Mouse (Mus musculus): Measurements from ENCODE around the gene Man1a2. TPM values are rescaled to one million over a fixed set of nuclear protein-coding genes. Genes with fewer than 3 reads are reported as not detected.

The Man1a2 gene
- total and polyA plus RNA-seq, 2 experiments = 3.9 to 17.7 TPM

GRCm38 (mm10) chr3:100558211-100558708, 127.0 kb downstream of the Man1a2 start:
- TF ChIP-seq POLR2A (IDR thresholded peaks at IDR 0.05; ENCODE audit: extremely low read depth, insufficient read depth, low read length) (no peak), CTCF (IDR thresholded peaks at IDR 0.05; ENCODE audit: low read depth, low read length) (no peak)
- Histone ChIP-seq H3K79me2 (ENCODE audit: control insufficient read depth, insufficient read depth, low read length) (no peaks in the 10 kb centered on the region), H3K9ac (ENCODE audit: low read depth, low read length) (no peak overlapping the region), H3K4me1 (ENCODE audit: control insufficient read depth, insufficient read depth, low read length) (no peaks in the 10 kb centered on the region), H3K36me3 (ENCODE audit: control insufficient read depth, insufficient read depth, low read length) (peaks cover 5% of the 10 kb centered on the region), H3K27me3 (ENCODE audit: control insufficient read depth, insufficient read depth, low read length) (no peaks in the 10 kb centered on the region), H3K4me3 (ENCODE audit: insufficient read depth, low read depth, low read length) (no peak overlapping the region), H3K27ac (replicated peaks; ENCODE audit: insufficient read depth, low read depth, low read length) (no peak overlapping the region)
- DNase-seq (ENCODE audit: extremely low read depth, low read depth, low spot score) = no peak
- 69% methylated on average over 4 of the region's 4 CpGs for WGBS

DNA sequence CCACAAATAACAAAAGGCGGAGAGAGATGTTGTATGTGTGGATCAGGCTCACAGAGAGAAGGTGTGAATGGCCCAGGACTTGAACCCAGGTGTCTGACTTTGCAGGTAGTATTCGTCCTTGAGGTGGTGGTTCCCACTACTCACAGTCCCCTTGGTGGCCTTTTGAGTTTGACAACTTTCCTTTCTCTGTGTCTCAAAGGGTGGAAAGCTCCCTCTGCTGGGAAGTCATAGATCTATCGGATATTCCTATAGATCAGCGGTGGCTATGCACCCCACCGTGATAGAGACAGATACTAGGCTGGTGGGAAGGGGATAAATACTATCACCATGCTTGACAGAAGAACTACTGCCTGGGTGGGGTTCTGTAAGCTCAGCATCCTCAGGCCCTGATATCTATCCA, 130.5 kb downstream of the Man1a2 start:
- DNase-seq (ENCODE audit: extremely low read depth, low read depth, low spot score) = no peak
- H3K36me3 ChIP-seq (ENCODE audit: control insufficient read depth, insufficient read depth, low read length) = no peaks in the 10 kb centered on the region
- H3K27ac ChIP-seq (replicated peaks; ENCODE audit: insufficient read depth, low read depth, low read length) = no peak overlapping the region
- H3K4me1 ChIP-seq (ENCODE audit: control insufficient read depth, insufficient read depth, low read length) = no peaks in the 10 kb centered on the region
- no peaks in the 10 kb centered on the region for H3K27me3 ChIP-seq (ENCODE audit: control insufficient read depth, insufficient read depth, low read length)
- no peaks in the 10 kb centered on the region for H3K79me2 ChIP-seq (ENCODE audit: control insufficient read depth, insufficient read depth, low read length)
- TF ChIP-seq POLR2A (IDR thresholded peaks at IDR 0.05; ENCODE audit: extremely low read depth, insufficient read depth, low read length) (no peak), CTCF (IDR thresholded peaks at IDR 0.05; ENCODE audit: low read depth, low read length) (no peak)
- H3K9ac ChIP-seq (ENCODE audit: low read depth, low read length) = no peak overlapping the region
- 45% methylated on average over 5 of the region's 5 CpGs for WGBS
- H3K4me3 ChIP-seq (ENCODE audit: insufficient read depth, low read depth, low read length) = no peak overlapping the region

GRCm38 (mm10) chr3:100552171-100552570, 133.1 kb downstream of the Man1a2 start:
- no peaks in the 10 kb centered on the region for H3K27me3 ChIP-seq (ENCODE audit: control insufficient read depth, insufficient read depth, low read length)
- 84% methylated on average over 3 of the region's 3 CpGs for WGBS
- H3K4me1 ChIP-seq (ENCODE audit: control insufficient read depth, insufficient read depth, low read length) = no peaks in the 10 kb centered on the region
- DNase-seq (ENCODE audit: extremely low read depth, low read depth, low spot score) = no peak
- no peak for TF ChIP-seq POLR2A (IDR thresholded peaks at IDR 0.05; ENCODE audit: extremely low read depth, insufficient read depth, low read length)
- no peak overlapping the region for H3K9ac ChIP-seq (ENCODE audit: low read depth, low read length)
- no peak overlapping the region for H3K4me3 ChIP-seq (ENCODE audit: insufficient read depth, low read depth, low read length)
- H3K27ac ChIP-seq (replicated peaks; ENCODE audit: insufficient read depth, low read depth, low read length) = no peak overlapping the region
- no peaks in the 10 kb centered on the region for H3K36me3 ChIP-seq (ENCODE audit: control insufficient read depth, insufficient read depth, low read length)
- H3K79me2 ChIP-seq (ENCODE audit: control insufficient read depth, insufficient read depth, low read length) = no peaks in the 10 kb centered on the region

GRCm38 (mm10) chr3:100547913-100548292, 137.4 kb downstream of the Man1a2 start:
- H3K27ac ChIP-seq (replicated peaks; ENCODE audit: insufficient read depth, low read depth, low read length) = no peak overlapping the region

GRCm38 (mm10) chr3:100547162-100547912, 138.0 kb downstream of the Man1a2 start:
- no peaks in the 10 kb centered on the region for H3K27me3 ChIP-seq (ENCODE audit: control insufficient read depth, insufficient read depth, low read length)
- TF ChIP-seq POLR2A (IDR thresholded peaks at IDR 0.05; ENCODE audit: extremely low read depth, insufficient read depth, low read length) (no peak), CTCF (IDR thresholded peaks at IDR 0.05; ENCODE audit: low read depth, low read length) (no peak)
- H3K79me2 ChIP-seq (ENCODE audit: control insufficient read depth, insufficient read depth, low read length) = no peaks in the 10 kb centered on the region
- H3K27ac ChIP-seq (replicated peaks; ENCODE audit: insufficient read depth, low read depth, low read length) = no peak overlapping the region
- no peak overlapping the region for H3K4me3 ChIP-seq (ENCODE audit: insufficient read depth, low read depth, low read length)
- no peaks in the 10 kb centered on the region for H3K36me3 ChIP-seq (ENCODE audit: control insufficient read depth, insufficient read depth, low read length)
- no peak for DNase-seq (ENCODE audit: extremely low read depth, low read depth, low spot score)
- H3K9ac ChIP-seq (ENCODE audit: low read depth, low read length) = no peak overlapping the region
- no peaks in the 10 kb centered on the region for H3K4me1 ChIP-seq (ENCODE audit: control insufficient read depth, insufficient read depth, low read length)
- WGBS = 70% methylated on average over 10 of the region's 10 CpGs

More at GRCm38 (mm10) chr3:100547913-100548292, 137.4 kb downstream of the Man1a2 start:
- Histone ChIP-seq H3K9ac (ENCODE audit: low read depth, low read length) (no peak overlapping the region), H3K36me3 (ENCODE audit: control insufficient read depth, insufficient read depth, low read length) (no peaks in the 10 kb centered on the region), H3K4me3 (ENCODE audit: insufficient read depth, low read depth, low read length) (no peak overlapping the region), H3K27me3 (ENCODE audit: control insufficient read depth, insufficient read depth, low read length) (no peaks in the 10 kb centered on the region), H3K79me2 (ENCODE audit: control insufficient read depth, insufficient read depth, low read length) (no peaks in the 10 kb centered on the region), H3K4me1 (ENCODE audit: control insufficient read depth, insufficient read depth, low read length) (no peaks in the 10 kb centered on the region)
- DNase-seq (ENCODE audit: extremely low read depth, low read depth, low spot score) = no peak
- 78% methylated on average over 3 of the region's 3 CpGs for WGBS
- TF ChIP-seq POLR2A (IDR thresholded peaks at IDR 0.05; ENCODE audit: extremely low read depth, insufficient read depth, low read length) (no peak), CTCF (IDR thresholded peaks at IDR 0.05; ENCODE audit: low read depth, low read length) (no peak)

- H3K27me3 ChIP-seq (ENCODE audit: control insufficient read depth, insufficient read depth, low read length) = no peaks in the 10 kb centered on the region
- H3K27ac ChIP-seq (replicated peaks; ENCODE audit: insufficient read depth, low read depth, low read length) = no peak overlapping the region
- no peaks in the 10 kb centered on the region for H3K36me3 ChIP-seq (ENCODE audit: control insufficient read depth, insufficient read depth, low read length)
- H3K79me2 ChIP-seq (ENCODE audit: control insufficient read depth, insufficient read depth, low read length) = no peaks in the 10 kb centered on the region
- H3K4me3 ChIP-seq (ENCODE audit: insufficient read depth, low read depth, low read length) = no peak overlapping the region
- no peak overlapping the region for H3K9ac ChIP-seq (ENCODE audit: low read depth, low read length)
- WGBS = 35% methylated on average over 2 of the region's 2 CpGs
- peak; percentile 12; the same call in 1 of the 2 replicates for TF ChIP-seq CTCF (IDR thresholded peaks at IDR 0.05; ENCODE audit: low read depth, low read length)
- no peak for TF ChIP-seq POLR2A (IDR thresholded peaks at IDR 0.05; ENCODE audit: extremely low read depth, insufficient read depth, low read length)
- peak; percentile 65 for DNase-seq (ENCODE audit: extremely low read depth, low read depth, low spot score)
- H3K4me1 ChIP-seq (ENCODE audit: control insufficient read depth, insufficient read depth, low read length) = no peaks in the 10 kb centered on the region
These were observed 148.6 kb downstream of the Man1a2 start for GRCm38 (mm10) chr3:100536686-100537085.
